Mouse (Mus musculus): Measurements from ENCODE around the gene Ephb2. TPM values are rescaled to one million over a fixed set of nuclear protein-coding genes. Genes with fewer than 3 reads are reported as not detected.

Ephb2 gene
- polyA plus RNA-seq, 1 experiment from 2014 or later = 22.0 TPM

DNA sequence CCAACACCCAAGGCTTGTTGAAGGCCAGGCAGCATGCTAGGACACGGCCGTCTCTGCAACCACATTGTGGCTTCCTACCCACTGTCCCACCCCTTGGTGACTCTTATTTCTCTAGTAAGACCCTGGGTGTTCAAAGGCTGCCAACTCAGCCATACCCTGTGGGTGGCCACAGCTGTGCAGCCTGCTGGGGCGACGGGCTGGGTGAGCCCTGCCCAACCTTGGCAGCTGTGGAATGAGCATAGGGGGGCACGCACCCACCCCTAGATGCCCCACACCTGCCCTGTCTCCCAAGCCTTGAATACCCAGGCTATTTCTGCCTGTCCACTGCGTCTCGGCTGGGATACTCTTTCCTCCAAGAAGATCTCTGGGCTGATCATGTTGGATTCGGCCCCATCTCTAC is 81.5 kb downstream of the Ephb2 start:
- 77% methylated on average over 8 of the region's 8 CpGs for WGBS
- Histone ChIP-seq H3K36me3 (peaks cover 6% of the 10 kb centered on the region), H3K4me2 (replicated peaks) (no peak overlapping the region)

DNA sequence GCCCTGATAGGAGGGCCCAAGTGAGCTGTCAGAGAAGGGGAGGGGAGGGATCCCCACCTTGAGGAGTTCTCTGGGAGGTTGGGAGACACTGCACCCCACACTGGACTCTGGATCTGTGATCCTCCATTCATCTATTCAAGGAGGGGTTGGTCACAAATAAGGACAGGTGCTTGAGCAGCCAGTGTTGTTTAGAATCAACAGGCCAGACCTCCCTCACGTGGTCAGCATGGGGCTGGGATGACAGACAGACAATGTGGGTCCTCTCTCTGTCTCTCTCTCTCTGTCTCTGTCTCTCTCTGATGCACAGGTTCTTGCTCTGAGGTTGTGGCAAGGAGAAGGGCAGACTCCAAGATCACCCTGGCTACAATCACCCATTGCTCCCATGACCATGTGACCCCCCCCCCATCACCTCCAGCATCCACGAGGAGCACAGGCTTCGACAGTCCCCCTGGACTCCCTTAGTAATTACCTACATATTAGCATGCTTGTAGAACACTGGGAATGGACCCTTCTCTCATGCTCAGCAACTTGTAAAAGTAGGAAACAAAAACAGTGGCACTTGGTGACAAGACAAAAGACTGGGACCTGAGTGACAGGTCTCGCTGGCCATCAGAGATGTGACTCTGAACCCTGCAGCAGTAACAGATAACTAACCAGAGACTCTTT is 84.3 kb downstream of the Ephb2 start:
- Histone ChIP-seq H3K27me3 (replicated peaks) (no peaks in the 10 kb centered on the region), H3K36me3 (no peaks in the 10 kb centered on the region), H3K9me3 (no peaks in the 10 kb centered on the region), H3K4me2 (replicated peaks) (peak overlapping the region; percentile 41; the same call in 1 of the 2 replicates), H3K4me3 (no peak overlapping the region), H3K27ac (peak overlapping the region; percentile 93), H3K4me1 (peaks cover 88% of the 10 kb centered on the region), H3K9ac (peak overlapping the region; percentile 38)
- 16% methylated on average over 4 of the region's 4 CpGs for WGBS
- no peak for ATAC-seq (ENCODE audit: low FRiP score, low read depth)

More for the DNA sequence above, 81.5 kb downstream of the Ephb2 start:
- no peak overlapping the region for H3K4me3 ChIP-seq
- H3K4me1 ChIP-seq = peaks cover 97% of the 10 kb centered on the region
- no peaks in the 10 kb centered on the region for H3K9me3 ChIP-seq
- H3K27ac ChIP-seq = peak overlapping the region; percentile 92; the same call in 1 of the 2 replicates
- ATAC-seq (ENCODE audit: low FRiP score, low read depth) = no peak
- H3K27me3 ChIP-seq (replicated peaks) = no peaks in the 10 kb centered on the region
- no peak overlapping the region for H3K9ac ChIP-seq

DNA sequence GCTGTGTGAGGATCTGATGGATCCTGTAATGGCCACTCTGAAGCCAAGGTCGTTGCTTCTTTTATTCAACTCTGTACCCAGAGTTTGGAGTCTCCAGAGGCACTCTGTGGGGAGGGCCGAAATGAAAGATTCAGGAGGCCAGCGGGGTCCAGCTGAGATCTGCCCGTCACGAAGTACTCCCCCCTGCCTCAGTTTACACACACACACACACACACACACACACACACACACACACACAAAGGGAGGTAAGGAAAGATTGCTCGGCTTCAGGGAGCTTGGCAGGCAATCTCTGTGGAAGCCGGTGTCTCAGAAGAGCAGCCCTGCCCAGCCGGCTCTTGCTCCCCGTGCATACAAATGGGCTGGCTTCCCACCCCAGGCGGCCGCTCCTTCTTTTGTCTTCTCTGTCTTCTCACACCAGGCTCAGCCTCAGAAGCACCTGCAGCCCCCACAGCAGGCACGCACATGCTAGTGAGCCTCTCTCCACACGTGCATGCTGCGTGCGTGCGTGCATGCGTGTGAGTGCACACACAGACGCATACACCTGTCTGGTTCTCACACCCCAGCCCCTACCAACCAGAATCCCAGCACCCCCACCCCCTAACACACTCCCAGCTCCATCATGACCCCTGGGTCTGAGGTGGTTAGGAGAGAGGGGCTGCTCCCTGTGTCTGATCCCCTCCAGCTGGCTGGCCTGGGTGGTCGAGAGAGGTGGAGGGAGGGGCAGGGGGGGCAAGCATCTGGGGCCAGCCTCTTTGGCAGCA is 85.0 kb downstream of the Ephb2 start:
- WGBS = 1% methylated on average over 19 of the region's 19 CpGs
- Histone ChIP-seq H3K27me3 (replicated peaks) (no peaks in the 10 kb centered on the region), H3K4me1 (peaks cover 83% of the 10 kb centered on the region), H3K9ac (peak overlapping the region; percentile 38), H3K9me3 (no peaks in the 10 kb centered on the region), H3K27ac (peak overlapping the region; percentile 93), H3K4me3 (no peak overlapping the region), H3K4me2 (replicated peaks) (peak overlapping the region; percentile 41), H3K36me3 (no peaks in the 10 kb centered on the region)
- peak; percentile 61 for ATAC-seq (ENCODE audit: low FRiP score, low read depth)

DNA sequence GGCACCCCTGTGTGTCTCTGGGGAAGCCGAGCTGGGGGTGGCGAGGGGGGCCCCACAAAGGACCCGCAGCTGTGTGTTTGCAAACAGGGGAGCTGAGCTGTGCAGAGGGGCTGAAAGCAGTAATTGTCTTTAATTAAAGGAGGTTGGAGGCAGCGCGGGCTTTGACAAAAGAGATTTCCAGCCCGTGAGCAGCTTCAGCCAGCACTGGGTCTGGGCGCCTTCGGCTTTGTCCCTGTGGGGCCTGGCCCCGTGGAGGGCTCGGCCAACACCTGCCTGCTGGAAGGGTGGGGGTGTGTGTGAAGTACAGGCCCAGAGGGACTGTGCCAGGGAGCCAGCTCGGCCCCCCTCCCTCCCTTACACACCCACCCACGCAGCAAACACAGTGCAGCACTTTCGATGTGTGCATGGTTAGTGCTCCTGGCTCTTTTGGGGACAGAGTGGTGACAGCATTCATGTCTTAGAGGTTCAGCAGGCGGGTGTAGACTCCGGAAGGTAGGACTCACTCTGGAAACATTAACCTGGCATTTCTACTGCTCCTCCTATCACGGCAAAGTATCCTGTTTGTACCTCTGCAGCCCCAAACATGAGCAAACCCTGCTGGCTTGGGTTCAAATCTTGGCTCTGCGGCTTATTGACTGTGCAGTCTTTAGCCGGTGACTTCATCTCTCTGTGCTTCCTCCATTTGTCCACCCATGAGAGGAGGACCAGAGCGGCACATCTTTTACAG is 85.8 kb downstream of the Ephb2 start:
- no peaks in the 10 kb centered on the region for H3K27me3 ChIP-seq (replicated peaks)
- no peak overlapping the region for H3K4me3 ChIP-seq
- H3K27ac ChIP-seq = peak overlapping the region; percentile 93
- ATAC-seq (ENCODE audit: low FRiP score, low read depth) = peak; percentile 69
- peak overlapping the region; percentile 41 for H3K4me2 ChIP-seq (replicated peaks)
- H3K4me1 ChIP-seq = peaks cover 80% of the 10 kb centered on the region
- H3K36me3 ChIP-seq = no peaks in the 10 kb centered on the region
- no peaks in the 10 kb centered on the region for H3K9me3 ChIP-seq
- WGBS = 13% methylated on average over 19 of the region's 19 CpGs
- H3K9ac ChIP-seq = peak overlapping the region; percentile 44

DNA sequence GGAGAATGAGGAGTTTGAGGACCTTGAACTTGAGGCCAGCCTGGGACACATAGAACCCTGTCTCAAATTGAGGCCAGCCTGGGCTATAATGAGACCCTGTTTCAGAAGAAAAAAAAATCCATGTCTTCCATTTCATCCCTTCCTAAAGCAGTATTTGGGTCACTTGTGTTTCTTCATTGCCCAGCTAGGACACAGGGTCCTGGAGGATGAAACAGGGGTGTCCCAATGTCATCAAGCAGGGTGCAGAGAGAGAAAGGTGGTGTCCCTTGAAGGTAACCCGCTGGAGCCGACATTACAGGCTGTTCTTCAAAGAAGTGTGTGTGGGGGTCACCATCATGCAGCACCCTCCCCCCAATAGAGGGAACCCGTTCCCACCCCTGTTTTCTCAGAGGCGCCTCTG is 86.4 kb downstream of the Ephb2 start:
- Histone ChIP-seq H3K27ac (peak overlapping the region; percentile 93), H3K9ac (peak overlapping the region; percentile 44), H3K4me2 (replicated peaks) (peak overlapping the region; percentile 41), H3K36me3 (no peaks in the 10 kb centered on the region), H3K4me3 (no peak overlapping the region), H3K27me3 (replicated peaks) (no peaks in the 10 kb centered on the region), H3K4me1 (peaks cover 78% of the 10 kb centered on the region), H3K9me3 (no peaks in the 10 kb centered on the region)
- WGBS = 9% methylated on average over 4 of the region's 4 CpGs
- ATAC-seq (ENCODE audit: low FRiP score, low read depth) = no peak

DNA sequence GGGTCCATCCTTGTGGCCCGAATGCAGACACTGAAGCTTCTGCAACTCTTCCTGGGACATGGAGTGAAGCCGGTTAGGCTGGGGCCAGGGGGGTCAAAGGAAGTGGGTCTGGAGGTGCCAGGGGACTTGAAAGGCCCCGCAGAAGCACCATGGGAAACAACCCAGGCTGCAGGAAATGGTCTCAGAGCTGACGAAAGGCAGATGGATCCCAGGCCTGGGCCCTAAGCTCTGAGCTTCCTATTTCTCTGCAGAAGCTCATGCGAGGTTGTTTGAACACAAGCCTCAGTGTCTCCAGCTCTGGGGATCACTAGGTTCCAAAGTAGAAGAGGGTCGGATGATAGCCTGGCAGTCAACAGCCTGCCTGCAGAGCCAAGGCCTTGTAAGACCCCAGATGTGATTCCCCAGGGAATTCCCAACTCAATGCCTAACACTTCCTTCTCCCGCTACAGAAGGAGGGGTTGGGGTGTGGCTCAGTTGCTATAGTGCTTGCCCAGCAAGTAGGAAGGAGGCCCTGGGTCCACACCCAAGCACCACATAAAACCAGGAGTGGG is 86.9 kb downstream of the Ephb2 start:
- 41% methylated on average over 7 of the region's 7 CpGs for WGBS
- Histone ChIP-seq H3K4me2 (replicated peaks) (no peak overlapping the region), H3K4me3 (no peak overlapping the region), H3K27me3 (replicated peaks) (no peaks in the 10 kb centered on the region), H3K4me1 (peaks cover 78% of the 10 kb centered on the region), H3K9ac (0 out of 2 replicates have a peak overlapping the region, but pooled peaks have one; percentile 44), H3K9me3 (no peaks in the 10 kb centered on the region), H3K27ac (peak overlapping the region; percentile 93; the same call in 1 of the 2 replicates), H3K36me3 (no peaks in the 10 kb centered on the region)
- ATAC-seq (ENCODE audit: low FRiP score, low read depth) = no peak

DNA sequence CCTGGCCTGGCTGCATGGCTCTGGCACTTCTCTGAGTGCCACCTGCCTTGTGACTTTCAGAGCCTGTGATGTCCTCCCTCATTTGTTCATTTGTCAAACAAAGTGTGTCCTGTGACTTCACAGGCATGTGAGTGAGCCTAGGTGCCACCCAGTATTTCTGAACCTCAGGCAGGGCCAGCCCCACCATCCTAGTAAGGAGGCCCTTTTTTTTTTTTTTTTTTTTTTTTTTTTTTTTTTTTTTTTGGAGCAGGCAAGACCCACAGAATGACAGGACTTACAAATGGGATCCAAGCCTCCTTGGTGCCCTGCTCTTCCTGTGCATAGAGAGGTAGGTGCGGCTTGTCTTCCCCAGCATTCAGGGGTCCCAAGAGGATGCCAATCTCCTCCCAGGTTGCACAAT is 89.3 kb downstream of the Ephb2 start:
- Histone ChIP-seq H3K27me3 (replicated peaks) (no peaks in the 10 kb centered on the region), H3K4me3 (no peak overlapping the region), H3K27ac (no peak overlapping the region), H3K4me1 (peaks cover 79% of the 10 kb centered on the region), H3K36me3 (no peaks in the 10 kb centered on the region), H3K9me3 (no peaks in the 10 kb centered on the region), H3K9ac (no peak overlapping the region), H3K4me2 (replicated peaks) (no peak overlapping the region)
- no peak for ATAC-seq (ENCODE audit: low FRiP score, low read depth)
- WGBS = 76% methylated on average over 1 of the region's 1 CpGs

DNA sequence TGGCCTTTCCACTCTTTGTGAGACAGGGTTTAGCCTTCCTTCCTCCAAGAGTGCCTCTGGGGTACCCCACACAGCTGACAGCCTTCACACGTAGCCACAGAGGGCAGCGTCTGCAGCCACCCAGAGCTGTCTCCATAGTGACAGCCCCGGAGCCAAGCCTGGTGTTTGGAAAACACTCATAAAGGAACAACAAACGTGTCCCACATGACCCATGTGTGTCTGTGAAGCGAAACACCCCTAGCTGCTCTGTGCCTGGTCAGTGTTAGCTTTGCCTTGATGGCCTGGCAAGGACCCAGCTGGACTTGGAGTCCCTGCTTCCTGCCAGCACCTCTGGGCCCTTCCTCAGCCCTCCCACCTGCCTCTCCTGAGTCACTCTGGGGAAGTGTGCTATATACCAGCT is 93.1 kb downstream of the Ephb2 start:
- Histone ChIP-seq H3K36me3 (no peaks in the 10 kb centered on the region), H3K27me3 (replicated peaks) (no peaks in the 10 kb centered on the region), H3K4me3 (no peak overlapping the region), H3K27ac (peak overlapping the region; percentile 59), H3K9me3 (no peaks in the 10 kb centered on the region), H3K9ac (peak overlapping the region; percentile 21; the same call in 1 of the 2 replicates), H3K4me1 (peaks cover 74% of the 10 kb centered on the region), H3K4me2 (replicated peaks) (peak overlapping the region; percentile 19)
- WGBS = 8% methylated on average over 5 of the region's 5 CpGs
- ATAC-seq (ENCODE audit: low FRiP score, low read depth) = peak; percentile 39; the same call in 1 of the 2 replicates

DNA sequence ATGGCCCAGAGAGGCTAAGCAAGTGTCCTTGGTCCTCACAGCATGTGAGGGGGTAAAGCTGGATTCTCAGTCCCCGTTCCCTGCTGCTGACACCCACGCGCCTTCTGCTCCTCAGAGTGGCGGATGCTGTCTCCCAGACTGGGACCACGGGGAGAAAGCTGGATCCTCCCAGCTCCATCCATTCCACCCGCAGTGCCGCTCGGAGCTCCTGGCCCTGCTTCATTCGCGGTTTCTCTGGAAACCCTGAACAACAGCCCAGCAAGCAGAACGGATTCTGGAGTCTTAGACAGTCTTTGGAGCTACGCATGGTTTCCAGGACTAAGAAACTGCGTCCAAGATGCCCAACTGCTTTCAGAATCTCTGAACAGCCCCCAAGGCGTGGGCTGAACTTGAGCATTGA is 93.9 kb downstream of the Ephb2 start:
- Histone ChIP-seq H3K9me3 (no peaks in the 10 kb centered on the region), H3K36me3 (no peaks in the 10 kb centered on the region), H3K4me1 (peaks cover 67% of the 10 kb centered on the region), H3K9ac (no peak overlapping the region), H3K4me3 (no peak overlapping the region), H3K27me3 (replicated peaks) (no peaks in the 10 kb centered on the region), H3K4me2 (replicated peaks) (no peak overlapping the region), H3K27ac (0 out of 2 replicates have a peak overlapping the region, but pooled peaks have one; percentile 1)
- 71% methylated on average over 14 of the region's 14 CpGs for WGBS
- ATAC-seq (ENCODE audit: low FRiP score, low read depth) = no peak

DNA sequence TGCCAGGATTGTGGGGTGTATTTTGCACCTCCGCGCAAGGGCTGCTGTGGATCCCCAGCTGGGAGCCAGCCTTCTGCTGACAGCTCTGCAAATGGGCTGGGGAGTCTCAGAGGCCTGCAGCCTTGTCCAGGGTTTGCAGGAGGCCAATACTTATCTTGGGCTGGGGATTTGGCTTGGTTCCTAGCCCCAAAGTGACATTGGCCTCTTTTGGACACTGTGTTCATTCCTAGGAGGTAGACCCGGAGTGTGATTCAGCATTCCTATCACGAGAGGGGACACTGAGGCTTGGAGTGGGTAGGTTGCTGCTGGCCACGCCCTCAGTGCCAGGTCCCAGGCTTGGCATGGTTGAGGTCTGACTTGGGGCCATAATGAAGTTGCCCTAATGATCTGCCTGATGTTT is 94.8 kb downstream of the Ephb2 start:
- Histone ChIP-seq H3K4me3 (no peak overlapping the region), H3K9ac (no peak overlapping the region), H3K27me3 (replicated peaks) (no peaks in the 10 kb centered on the region), H3K4me1 (peaks cover 65% of the 10 kb centered on the region), H3K9me3 (no peaks in the 10 kb centered on the region), H3K27ac (no peak overlapping the region), H3K36me3 (no peaks in the 10 kb centered on the region), H3K4me2 (replicated peaks) (no peak overlapping the region)
- 95% methylated on average over 5 of the region's 5 CpGs for WGBS
- no peak for ATAC-seq (ENCODE audit: low FRiP score, low read depth)

DNA sequence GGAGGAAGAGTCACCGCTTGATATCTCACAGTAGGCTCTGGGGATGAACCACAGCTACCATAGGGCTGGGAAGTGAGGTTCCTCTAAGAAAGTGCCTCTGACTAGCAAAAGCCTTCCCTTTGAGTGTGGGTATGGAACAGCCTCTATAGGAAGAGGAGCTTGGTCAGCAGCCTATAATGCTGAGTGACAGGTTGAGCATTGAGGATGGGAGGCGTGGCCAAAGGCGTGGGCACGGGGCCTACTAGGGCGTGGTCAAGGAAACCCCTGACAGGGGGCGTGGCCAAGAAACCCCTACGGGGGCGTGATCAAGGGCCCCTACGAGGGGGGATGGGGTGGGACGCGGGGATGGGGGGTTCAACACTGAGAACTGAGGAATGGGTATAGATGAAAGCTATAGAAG is 96.6 kb downstream of the Ephb2 start:
- H3K4me3 ChIP-seq = no peak overlapping the region
- H3K9ac ChIP-seq = no peak overlapping the region

DNA sequence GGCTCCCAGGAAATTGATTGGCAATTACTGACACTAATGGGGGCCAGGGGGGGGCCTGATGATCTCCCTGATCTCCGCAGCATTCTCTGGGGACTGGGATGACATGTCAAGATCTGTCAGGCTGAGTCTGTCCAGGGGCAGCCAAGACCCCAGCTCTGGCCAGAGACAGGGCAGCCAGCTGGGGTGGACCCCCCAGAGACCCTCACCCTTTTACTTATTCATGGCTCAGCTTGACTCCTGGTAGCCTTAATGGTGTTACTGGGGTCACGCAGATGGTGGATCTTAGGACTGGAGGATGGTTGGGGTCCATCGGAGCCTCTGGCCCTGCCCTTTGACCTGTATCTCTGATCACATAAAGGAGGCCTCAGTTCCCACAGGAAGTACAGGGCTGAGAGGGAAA is 97.5 kb downstream of the Ephb2 start:
- Histone ChIP-seq H3K36me3 (no peaks in the 10 kb centered on the region), H3K4me2 (replicated peaks) (no peak overlapping the region), H3K9ac (no peak overlapping the region), H3K4me3 (no peak overlapping the region), H3K9me3 (no peaks in the 10 kb centered on the region), H3K27me3 (replicated peaks) (no peaks in the 10 kb centered on the region), H3K4me1 (peaks cover 71% of the 10 kb centered on the region), H3K27ac (no peak overlapping the region)
- 42% methylated on average over 3 of the region's 3 CpGs for WGBS
- no peak for ATAC-seq (ENCODE audit: low FRiP score, low read depth)

More for the DNA sequence above, 96.6 kb downstream of the Ephb2 start:
- 26% methylated on average over 11 of the region's 11 CpGs for WGBS
- Histone ChIP-seq H3K4me2 (replicated peaks) (no peak overlapping the region), H3K4me1 (peaks cover 71% of the 10 kb centered on the region), H3K9me3 (no peaks in the 10 kb centered on the region), H3K36me3 (no peaks in the 10 kb centered on the region), H3K27me3 (replicated peaks) (no peaks in the 10 kb centered on the region), H3K27ac (no peak overlapping the region)
- no peak for ATAC-seq (ENCODE audit: low FRiP score, low read depth)
